14 mouse cellular contexts compared by ENCODE assay signal in the genomic region with DNA sequence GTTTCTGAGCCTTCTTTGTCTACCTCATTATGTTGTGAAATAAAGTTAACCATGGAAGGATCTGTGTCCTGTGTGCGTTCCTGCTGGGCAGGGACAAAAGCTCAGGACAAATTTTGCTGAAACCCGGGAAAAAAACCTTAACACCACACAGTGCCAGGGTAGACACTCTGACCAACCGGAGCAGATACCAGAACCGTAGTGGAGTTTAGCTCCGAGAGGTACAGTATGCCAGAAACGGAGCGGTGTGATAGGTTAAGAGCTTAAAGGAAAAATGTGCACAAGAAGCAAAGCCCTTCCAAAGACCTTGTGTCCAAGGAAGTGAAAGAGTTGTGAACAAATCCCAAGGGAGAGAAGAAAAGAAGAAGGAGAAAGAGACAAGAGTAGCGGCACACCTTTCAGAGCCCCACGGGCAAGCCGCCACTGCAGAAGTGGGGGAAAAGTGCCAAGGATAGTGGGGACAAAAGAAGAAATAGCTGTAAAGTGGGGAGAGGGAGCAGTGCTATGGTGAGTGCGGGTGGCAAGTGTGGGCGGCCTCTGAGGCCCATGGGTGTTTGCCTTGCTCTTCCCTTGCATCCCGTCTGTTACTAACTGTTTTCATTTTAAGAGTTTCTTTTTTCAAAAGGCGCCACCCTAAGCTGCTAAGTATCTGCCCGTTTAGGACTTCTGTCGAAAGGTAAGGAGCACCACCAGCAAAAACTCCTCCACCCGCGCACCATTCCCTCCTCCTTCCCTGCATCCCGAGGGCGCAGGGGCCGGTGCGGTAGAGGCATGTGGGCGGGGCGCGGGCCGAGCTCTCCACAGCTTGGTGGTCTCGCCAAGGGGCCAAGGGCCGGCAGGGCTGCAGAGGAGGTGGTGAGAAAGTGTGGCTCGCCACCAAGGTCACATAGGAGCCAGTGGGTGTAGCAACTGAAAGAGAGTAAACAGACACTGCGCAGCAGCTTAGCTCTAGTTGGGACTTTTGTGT. TPM values are rescaled to one million over a fixed set of nuclear protein-coding genes. Genes with fewer than 3 reads are reported as not detected.
DNase-seq lines count a peak whose midpoint lies in the region; ATAC-seq and TF ChIP-seq lines count a peak whose summit lies in the region.
"Had no signal": no experiment of that assay in that cellular context is flagged by ENCODE, and none has a peak within 500 bp of the region (broad histone marks: within the 10 kb centered on the region; RNA-seq: fewer than 3 reads in every experiment).

No protein-coding gene starts in this region.

- no peaks in the 10 kb centered on the region for H3K27me3 ChIP-seq in liver, embryonic 11.5 days (replicated peaks; ENCODE audit: control insufficient read depth, insufficient read depth, low read length)
- H3K27me3 ChIP-seq in forebrain, embryonic 10.5 days (ENCODE audit: poor library complexity, severe bottlenecking): no peaks in the 10 kb centered on the region
- H3K27me3 ChIP-seq in intestine, embryonic 16.5 days (replicated peaks; ENCODE audit: control insufficient read depth, insufficient read depth, low read length): no peaks in the 10 kb centered on the region
- H3K27me3 ChIP-seq in cerebellum, adult 2 months (ENCODE audit: control insufficient read depth, insufficient read depth, low read length): no peaks in the 10 kb centered on the region

- intact Hi-C loops in gastrocnemius, postnatal 36 days (cut with DNase I): no loop called here

- H3K36me3 ChIP-seq in liver, embryonic 11.5 days (ENCODE audit: control insufficient read depth, insufficient read depth, low read length): no peaks in the 10 kb centered on the region
- H3K36me3 ChIP-seq in forebrain, embryonic 10.5 days (replicated peaks): no peaks in the 10 kb centered on the region
- no peaks in the 10 kb centered on the region for H3K36me3 ChIP-seq in intestine, embryonic 16.5 days (ENCODE audit: control insufficient read depth, insufficient read depth, low read length)

- WGBS in liver, embryonic 11.5 days: 41% methylated on average over 30 of the region's 30 CpGs
- WGBS in forebrain, embryonic 10.5 days: 43% methylated on average over 30 of the region's 30 CpGs
- 45% methylated on average over 30 of the region's 30 CpGs for WGBS in intestine, embryonic 16.5 days
- WGBS in olfactory bulb, adult 2 months: 38% methylated on average over 30 of the region's 30 CpGs
- WGBS in cerebellum, adult 2 months: 44% methylated on average over 30 of the region's 30 CpGs

- no peak overlapping the region for H3K9ac ChIP-seq in liver, embryonic 11.5 days (ENCODE audit: low read depth, low read length)
- H3K9ac ChIP-seq in intestine, embryonic 16.5 days (ENCODE audit: low read depth, low read length): no peak overlapping the region

- no peaks in the 10 kb centered on the region for H3K9me3 ChIP-seq in liver, embryonic 11.5 days (ENCODE audit: control insufficient read depth, low read length)
- peaks cover 6% of the 10 kb centered on the region; the same call in 1 of the 2 replicates for H3K9me3 ChIP-seq in forebrain, embryonic 10.5 days
- H3K9me3 ChIP-seq in intestine, embryonic 16.5 days (ENCODE audit: control insufficient read depth, low read length): no peaks in the 10 kb centered on the region

- H3K4me1 ChIP-seq in liver, embryonic 11.5 days (replicated peaks; ENCODE audit: control insufficient read depth, insufficient read depth, low read length): no peaks in the 10 kb centered on the region
- H3K4me1 ChIP-seq in forebrain, embryonic 10.5 days: no peaks in the 10 kb centered on the region
- no peaks in the 10 kb centered on the region for H3K4me1 ChIP-seq in intestine, embryonic 16.5 days (ENCODE audit: control insufficient read depth, insufficient read depth, low read length)
- no peaks in the 10 kb centered on the region for H3K4me1 ChIP-seq in olfactory bulb, adult 2 months (ENCODE audit: control insufficient read depth, insufficient read depth, low read length)
- H3K4me1 ChIP-seq in cerebellum, adult 2 months (ENCODE audit: control insufficient read depth, insufficient read depth, low read length): no peaks in the 10 kb centered on the region

- no peak for DNase-seq in liver, embryonic 11.5 days (ENCODE audit: low spot score)
- no peak for DNase-seq in liver
- DNase-seq in forebrain, embryonic 10.5 days (ENCODE audit: extremely low spot score, low spot score): no peak
- DNase-seq in cerebellum, adult 2 months: no peak
- no peak for DNase-seq in spleen, postnatal 4 days (ENCODE audit: low spot score in 2 of 2)
- no peak for DNase-seq in gastrocnemius, postnatal 36 days
- DNase-seq: cerebellum, postnatal 25 days; kidney, postnatal 25 days had no signal

- no peak; the same call in 1 of the 2 replicates for ATAC-seq in liver, embryonic 11.5 days (replicated peaks; ENCODE audit: low FRiP score)
- no peak for ATAC-seq in intestine, embryonic 16.5 days

- H3K4me3 ChIP-seq in liver, embryonic 11.5 days (ENCODE audit: low read depth, low read length): no peak overlapping the region
- peak overlapping the region; percentile 36 for H3K4me3 ChIP-seq in forebrain, embryonic 10.5 days
- peak overlapping the region; percentile 24 for H3K4me3 ChIP-seq in intestine, embryonic 16.5 days (ENCODE audit: low read length)
- peak overlapping the region; percentile 33 for H3K4me3 ChIP-seq in olfactory bulb, adult 2 months (ENCODE audit: insufficient read depth, low read depth, low read length)
- H3K4me3 ChIP-seq in cerebellum, adult 2 months (replicated peaks; ENCODE audit: insufficient read depth, low read depth, low read length): no peak overlapping the region

- TF ChIP-seq CTCF in olfactory bulb, adult 2 months (IDR thresholded peaks at IDR 0.05; ENCODE audit: insufficient read depth, low read depth, low read length): no peak
- no peak for TF ChIP-seq CTCF in cerebellum, adult 2 months (IDR thresholded peaks at IDR 0.05; ENCODE audit: borderline replicate concordance, insufficient read depth, low read depth, low read length)

- H3K4me2 ChIP-seq in liver, embryonic 11.5 days: peak overlapping the region; percentile 37
- no peak overlapping the region for H3K4me2 ChIP-seq in intestine, embryonic 16.5 days (ENCODE audit: low read depth, low read length)

- no peak overlapping the region for H3K27ac ChIP-seq in liver, embryonic 11.5 days (ENCODE audit: low read depth, low read length)
- H3K27ac ChIP-seq in forebrain, embryonic 10.5 days: no peak overlapping the region
- H3K27ac ChIP-seq in intestine, embryonic 16.5 days (ENCODE audit: low read length): no peak overlapping the region
- H3K27ac ChIP-seq in olfactory bulb, adult 2 months (ENCODE audit: insufficient read depth, low read depth, low read length): no peak overlapping the region
- H3K27ac ChIP-seq in cerebellum, adult 2 months (ENCODE audit: insufficient read depth, low read length): no peak overlapping the region

- no peak for TF ChIP-seq POLR2A in olfactory bulb, adult 2 months (IDR thresholded peaks at IDR 0.05; ENCODE audit: insufficient read depth, low read depth, low read length)
- no peak for TF ChIP-seq POLR2A in cerebellum, adult 2 months (IDR thresholded peaks at IDR 0.05; ENCODE audit: borderline replicate concordance, insufficient read depth, low read length)

RNA-seq across cellular contexts. Expression of gene Esp24, which starts 25.5 kb away (rescaled TPM):
- polyA plus RNA-seq in liver, embryonic 11.5 days (2014; fragmentation: Nextera tagmentation; extraction: Ambion mirVana): not detected in 2 replicates
- polyA plus RNA-seq in forebrain, embryonic 10.5 days (2016; fragmentation: Nextera tagmentation; extraction: Ambion mirVana): not detected in 2 replicates
- polyA plus RNA-seq in intestine, embryonic 16.5 days (2015; fragmentation: Nextera tagmentation; extraction: Ambion mirVana): not detected in 2 replicates
- not detected in 2 replicates for polyA plus RNA-seq in olfactory bulb, adult 2 months (2012; ENCODE audit: insufficient read depth, insufficient read length, low replicate concordance, missing spikeins)
- polyA plus RNA-seq in cerebellum, adult 2 months (2012; rRNA removed): not detected in 2 replicates
- total RNA-seq in gastrocnemius, postnatal 36 days (2021): not detected
- total RNA-seq: megakaryocyte, adult 5-6 weeks had no signal
- polyA plus RNA-seq: limb, embryonic 11.5 days; urinary bladder, adult 2 months had no signal

RNA-seq across cellular contexts. Expression of gene Gm21903, which starts 32.2 kb away (rescaled TPM):
- not detected in 2 replicates for polyA plus RNA-seq in liver, embryonic 11.5 days (2014; fragmentation: Nextera tagmentation; extraction: Ambion mirVana)
- not detected in 2 replicates for polyA plus RNA-seq in forebrain, embryonic 10.5 days (2016; fragmentation: Nextera tagmentation; extraction: Ambion mirVana)
- not detected in 2 replicates for polyA plus RNA-seq in intestine, embryonic 16.5 days (2015; fragmentation: Nextera tagmentation; extraction: Ambion mirVana)
- polyA plus RNA-seq in olfactory bulb, adult 2 months (2012; ENCODE audit: insufficient read depth, insufficient read length, low replicate concordance, missing spikeins): not detected in 2 replicates
- polyA plus RNA-seq in cerebellum, adult 2 months (2012; rRNA removed): not detected in 2 replicates
- total RNA-seq in gastrocnemius, postnatal 36 days (2021): not detected
- total RNA-seq: ES-E14; megakaryocyte, adult 5-6 weeks had no signal
- polyA plus RNA-seq: limb, embryonic 11.5 days; urinary bladder, adult 2 months had no signal

Comparison
In these comparisons a context has a peak if more than half of its experiments do, and no peak if none do; other contexts are left out.
1. H3K4me3 ChIP-seq: peak in forebrain, embryonic 10.5 days (single experiment), intestine, embryonic 16.5 days (single experiment) and olfactory bulb, adult 2 months (single experiment); none in liver, embryonic 11.5 days (single experiment) and cerebellum, adult 2 months (single experiment).